Mouse (Mus musculus): ENCODE measurements at regions not wholly inside any gene's neighbourhood (a gene's known extent, or its start where the extent isn't known, plus 50 kb on each side); places are given as distances from the start of the nearest gene placed in this dataset.
"Not testable (repeated sequence)": the region's sequence is repeated elsewhere in the genome, so short reads cannot be mapped to it uniquely, and the experiment has no call there.

GRCm38 (mm10) chr16:30686536-30686935 is 87.0 kb downstream of the Fam43a start:
- DNase-seq: no peak

- no peak for DNase-seq
Measured at GRCm38 (mm10) chr16:30687225-30687624, 87.7 kb downstream of the Fam43a start.

GRCm38 (mm10) chr16:30687682-30688081 is 88.2 kb downstream of the Fam43a start:
- peak; percentile 21 to 50 for DNase-seq

GRCm38 (mm10) chr16:30690531-30690930 is 91.0 kb downstream of the Fam43a start:
- no peak for DNase-seq

GRCm38 (mm10) chr16:30691964-30692363 is 92.4 kb downstream of the Fam43a start:
- peak; percentile 20 to 33 for DNase-seq

GRCm38 (mm10) chr16:30692541-30693141 is 93.1 kb downstream of the Fam43a start:
- DNase-seq: peak; percentile 52 to 75

GRCm38 (mm10) chr16:30693206-30693605 is 93.7 kb downstream of the Fam43a start:
- no peak for DNase-seq

GRCm38 (mm10) chr16:30693839-30694527 is 94.5 kb downstream of the Fam43a start:
- DNase-seq: no peak

- DNase-seq: no peak
Measured at GRCm38 (mm10) chr16:30695691-30696090, 96.2 kb downstream of the Fam43a start.

GRCm38 (mm10) chr16:30697209-30697608 is 97.7 kb downstream of the Fam43a start:
- no peak for DNase-seq

- DNase-seq: no peak
Measured at GRCm38 (mm10) chr16:30697806-30698205, 98.3 kb downstream of the Fam43a start.

GRCm38 (mm10) chr16:30703831-30704230 is 104.3 kb downstream of the Fam43a start:
- no peak for DNase-seq

GRCm38 (mm10) chr16:30709501-30709900 is 110.0 kb downstream of the Fam43a start:
- DNase-seq: no peak

GRCm38 (mm10) chr16:30709975-30710374 is 110.5 kb downstream of the Fam43a start:
- no peak for DNase-seq

GRCm38 (mm10) chr16:30712570-30712969 is 113.0 kb downstream of the Fam43a start:
- no peak for DNase-seq

- not testable (repeated sequence) for DNase-seq
Measured at GRCm38 (mm10) chr16:30717577-30717976, 118.1 kb downstream of the Fam43a start.

- DNase-seq: no peak
Measured at GRCm38 (mm10) chr16:30720791-30721190, 121.3 kb downstream of the Fam43a start.

GRCm38 (mm10) chr16:30721223-30721622 is 121.7 kb downstream of the Fam43a start:
- no peak for DNase-seq

GRCm38 (mm10) chr16:30722372-30722771 is 122.8 kb downstream of the Fam43a start:
- no peak for DNase-seq

GRCm38 (mm10) chr16:30724591-30724990 is 125.1 kb downstream of the Fam43a start:
- DNase-seq: no peak

GRCm38 (mm10) chr16:30732770-30733415 is 133.4 kb downstream of the Fam43a start:
- no peak for DNase-seq

GRCm38 (mm10) chr16:30733478-30733877 is 134.0 kb downstream of the Fam43a start:
- DNase-seq: no peak

GRCm38 (mm10) chr16:30735360-30735759 is 135.8 kb downstream of the Fam43a start:
- peak in 1 of 2 experiments; percentile 37 for DNase-seq

GRCm38 (mm10) chr16:30735969-30736368 is 136.4 kb downstream of the Fam43a start:
- DNase-seq: no peak

Data from kidney, adult 8-10 months (tissue).